Mouse (Mus musculus): ENCODE measurements around the gene Ric1. TPM values are rescaled to one million over a fixed set of nuclear protein-coding genes. Genes with fewer than 3 reads are reported as not detected.
"Not testable (repeated sequence)": the region's sequence is repeated elsewhere in the genome, so short reads cannot be mapped to it uniquely, and the experiment has no call there.

Ric1 gene
- polyA plus RNA-seq, 2 experiments from 2014 or later = 8.6 to 13.1 TPM

DNA sequence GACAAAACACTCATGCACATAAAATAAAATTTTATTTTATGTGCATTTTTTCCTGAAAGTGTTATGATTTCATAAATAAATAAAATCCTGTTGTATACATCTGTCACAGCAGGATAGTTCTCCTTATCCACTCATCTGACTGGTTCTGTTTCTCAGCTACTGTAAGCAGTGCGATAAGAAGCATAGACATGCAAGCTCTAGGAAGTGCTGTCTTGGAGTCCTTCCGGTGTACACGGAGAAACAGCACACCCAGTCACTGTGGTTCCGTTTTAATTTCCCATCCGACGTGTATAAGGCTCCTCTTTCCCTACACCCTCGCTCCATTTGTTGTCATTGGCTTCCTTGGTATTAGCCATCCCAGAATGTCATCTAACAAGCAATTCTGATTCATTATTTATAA is 24.2 kb upstream of the Ric1 start:
- ATAC-seq = no peak

DNA sequence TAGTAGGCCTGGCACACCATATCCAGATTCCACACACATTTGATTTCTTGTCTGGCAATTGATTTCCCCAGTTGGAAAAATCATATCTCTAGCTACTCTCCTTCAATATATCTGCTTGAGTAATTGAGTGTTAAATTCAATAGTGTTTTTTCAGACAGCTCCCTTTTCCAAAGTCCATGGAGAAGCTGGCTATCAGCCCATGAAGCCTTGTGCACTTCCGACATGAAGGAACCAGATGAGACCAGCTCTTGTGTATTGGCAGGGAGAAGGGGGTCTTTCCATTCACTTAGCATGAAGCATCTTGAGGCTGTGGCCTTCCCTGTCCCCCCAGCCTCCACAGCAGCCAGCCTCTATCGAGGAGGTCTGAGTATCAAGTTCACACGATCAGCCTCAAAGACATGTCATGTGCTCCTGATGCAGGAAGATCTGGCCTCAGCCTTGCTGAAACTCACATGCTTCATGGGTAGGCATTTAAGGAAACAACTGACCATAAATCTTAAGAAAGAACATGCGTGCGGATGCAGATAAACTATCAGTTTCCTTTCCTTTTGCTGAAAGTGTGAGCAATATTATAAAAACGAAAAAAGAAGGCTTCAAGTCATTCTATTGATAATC is 23.1 kb upstream of the Ric1 start:
- no peak for ATAC-seq

DNA sequence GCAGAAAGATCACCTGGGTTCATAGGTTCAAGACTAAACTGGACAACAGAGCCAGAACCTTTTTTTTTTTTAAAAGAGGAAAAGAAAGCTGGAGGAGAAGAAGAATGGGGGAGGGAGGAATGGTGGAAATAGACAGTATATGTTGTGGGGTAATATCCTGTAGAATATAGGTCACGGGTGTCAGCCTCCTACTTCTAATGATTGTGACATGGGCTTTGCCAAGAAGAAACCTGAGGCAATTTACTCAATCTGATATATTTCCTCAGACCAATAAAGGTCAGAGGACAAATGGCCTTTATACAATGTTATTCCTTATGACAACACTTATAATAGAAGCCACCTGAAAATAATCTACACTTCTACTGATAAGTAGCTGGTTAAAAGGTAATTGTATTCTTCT is 21.7 kb upstream of the Ric1 start:
- ATAC-seq = no peak

GRCm38 (mm10) chr19:29501106-29501505 is 21.0 kb upstream of the Ric1 start:
- ATAC-seq = peak; percentile 69

DNA sequence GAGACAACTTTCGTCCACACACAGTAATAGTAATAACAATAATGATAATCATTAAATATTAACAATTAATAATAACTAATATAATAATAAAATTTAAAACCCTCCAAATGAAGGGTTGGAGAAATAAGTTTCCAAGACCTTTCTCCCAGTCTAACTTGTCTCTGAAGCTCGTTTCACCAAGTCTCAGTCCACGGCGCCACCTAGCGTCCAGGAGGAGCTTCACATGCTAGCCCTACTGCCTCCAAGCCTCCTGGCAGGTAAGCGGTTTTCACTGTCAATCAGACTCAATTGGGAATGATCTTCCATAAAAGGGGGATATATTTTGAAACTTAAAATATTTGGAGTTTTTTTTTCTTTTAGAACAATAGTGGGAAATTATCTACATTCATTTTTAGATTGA is 20.6 kb upstream of the Ric1 start:
- ATAC-seq = peak; percentile 80

GRCm38 (mm10) chr19:29504131-29504530 is 18.0 kb upstream of the Ric1 start:
- ATAC-seq = no peak

- no peak for ATAC-seq
These were observed 16.5 kb upstream of the Ric1 start for GRCm38 (mm10) chr19:29505617-29506016.

GRCm38 (mm10) chr19:29508208-29508607 is 13.9 kb upstream of the Ric1 start:
- ATAC-seq = no peak

DNA sequence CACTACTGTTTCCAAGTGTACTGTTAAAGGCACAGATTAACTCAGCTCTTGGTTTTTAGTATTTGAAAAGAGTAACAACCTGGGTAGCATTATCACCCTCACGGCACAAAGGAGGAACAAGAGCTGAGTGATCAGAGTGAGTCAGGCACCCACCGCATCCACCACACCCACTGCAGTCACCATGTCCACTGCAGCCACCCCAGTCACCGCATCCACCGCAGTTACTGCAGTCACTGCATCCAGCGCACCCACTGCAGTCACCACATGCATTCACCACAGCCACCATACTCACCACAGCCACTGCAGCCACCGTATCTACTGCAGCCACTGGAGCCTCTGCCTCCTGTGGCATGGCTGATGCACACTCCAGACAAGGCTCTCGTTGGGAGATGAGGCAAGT is 12.2 kb upstream of the Ric1 start:
- ATAC-seq = no peak

DNA sequence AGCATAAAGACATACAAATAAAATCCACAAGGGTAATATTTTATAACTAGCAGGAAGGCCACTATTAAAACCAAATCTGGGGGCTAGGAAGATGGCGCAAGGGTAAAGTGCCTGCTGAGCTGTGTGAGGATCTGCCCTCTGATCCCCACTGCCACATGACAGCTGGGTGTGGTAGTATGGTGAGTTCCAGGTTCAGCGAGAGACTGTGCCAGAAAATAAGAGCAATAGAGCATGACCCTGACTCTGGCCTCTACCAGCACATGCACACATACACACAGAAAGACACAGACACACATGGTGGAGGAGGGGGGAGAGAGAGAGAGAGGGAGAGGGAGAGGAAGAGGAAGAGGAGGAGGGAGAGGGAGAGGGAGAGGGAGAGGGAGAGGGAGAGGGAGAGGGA is 10.3 kb upstream of the Ric1 start:
- no peak for ATAC-seq

- no peak for ATAC-seq
These were observed 8.8 kb upstream of the Ric1 start for GRCm38 (mm10) chr19:29513111-29513766.

- ATAC-seq = no peak
These were observed 8.0 kb upstream of the Ric1 start for GRCm38 (mm10) chr19:29514130-29514529.

- no peak for ATAC-seq
These were observed 6.7 kb upstream of the Ric1 start for GRCm38 (mm10) chr19:29515386-29515785.

- ATAC-seq = no peak
These were observed 6.1 kb upstream of the Ric1 start for GRCm38 (mm10) chr19:29515991-29516390.

DNA sequence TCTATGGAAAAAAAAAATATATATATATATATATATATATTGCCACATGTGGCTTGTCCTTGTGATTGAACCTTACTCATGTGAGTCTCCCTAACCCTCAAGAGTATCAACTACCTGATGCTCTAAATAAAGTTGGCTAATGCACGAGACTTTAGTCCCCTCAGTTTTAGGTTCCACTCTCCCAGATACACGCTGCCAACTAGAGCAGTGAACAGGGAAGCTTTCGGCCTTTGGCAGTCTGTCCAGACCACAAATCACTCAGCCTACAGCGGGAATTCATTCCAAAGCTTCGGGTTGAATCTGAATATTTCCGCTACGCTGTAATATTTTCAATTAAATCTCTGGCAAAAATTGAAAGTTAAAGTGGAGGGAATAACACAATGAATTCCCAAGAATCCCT is 3.7 kb upstream of the Ric1 start:
- ATAC-seq = no peak

- ATAC-seq = no peak
These were observed 3.2 kb upstream of the Ric1 start for GRCm38 (mm10) chr19:29518922-29519321.

- ATAC-seq = no peak
These were observed 1.0 kb upstream of the Ric1 start for GRCm38 (mm10) chr19:29520996-29521560.

GRCm38 (mm10) chr19:29522445-29523229 is 555 bp downstream of the Ric1 start:
- ATAC-seq = peak; percentile 29

- ATAC-seq = no peak
These were observed 1.1 kb downstream of the Ric1 start for GRCm38 (mm10) chr19:29523230-29523582.

DNA sequence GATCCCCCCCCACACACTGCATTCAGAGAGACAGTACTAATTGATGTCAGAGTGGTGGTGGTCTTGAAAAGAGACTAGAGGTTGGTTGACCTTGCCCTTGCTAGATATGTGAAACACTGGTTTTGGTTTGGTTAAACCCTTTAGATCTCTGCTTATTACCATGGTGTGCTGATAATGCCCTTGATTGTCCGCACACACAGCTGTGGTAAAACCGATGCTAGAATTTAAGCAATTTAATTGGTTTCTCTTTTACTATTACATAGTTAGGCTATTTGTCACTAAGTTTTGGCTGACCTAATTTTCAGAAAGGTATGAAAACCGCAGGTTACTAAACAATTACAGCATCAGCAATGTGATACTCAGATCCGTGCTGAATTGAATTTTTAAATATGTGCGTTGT is 1.6 kb downstream of the Ric1 start:
- peak; percentile 41 for ATAC-seq

DNA sequence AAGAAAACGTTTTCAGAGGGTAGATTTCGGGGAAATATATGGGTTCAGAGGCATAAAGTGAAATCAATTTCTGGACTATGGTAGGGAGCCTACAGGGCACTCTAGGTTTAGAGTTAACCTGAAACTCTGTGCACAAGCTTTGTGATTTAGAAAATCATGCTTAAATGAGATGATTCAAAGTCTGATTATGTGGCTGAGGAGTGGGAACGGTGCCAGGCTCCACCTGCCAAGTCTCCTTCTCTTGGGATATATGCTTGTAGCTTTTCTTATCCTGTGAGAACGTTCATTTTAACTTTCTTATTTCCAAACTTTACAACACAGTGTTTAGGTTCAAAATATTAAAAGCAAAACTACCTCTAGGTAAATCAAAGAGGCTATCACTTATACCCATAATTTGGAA is 2.5 kb downstream of the Ric1 start:
- no peak for ATAC-seq

DNA sequence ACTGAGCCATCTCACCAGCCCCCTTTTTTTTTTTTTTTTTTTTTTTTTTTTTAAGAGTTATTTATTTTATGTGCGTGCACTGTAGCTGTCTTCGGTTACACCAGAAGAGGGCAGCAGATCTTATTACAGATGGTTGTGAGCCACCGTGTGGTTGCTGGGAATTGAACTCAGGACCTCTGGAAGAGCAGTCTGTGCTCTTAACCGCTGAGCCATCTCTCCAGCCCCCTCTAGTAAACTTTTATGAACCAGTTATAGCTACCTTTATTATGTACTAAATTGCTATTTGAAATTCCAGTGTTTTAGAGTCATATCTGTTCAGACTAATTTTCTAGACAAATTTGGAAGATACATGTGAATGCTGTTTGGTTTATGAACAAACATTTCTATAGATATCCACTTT is 3.5 kb downstream of the Ric1 start:
- ATAC-seq = not testable (repeated sequence)

- ATAC-seq = no peak
These were observed 4.8 kb downstream of the Ric1 start for GRCm38 (mm10) chr19:29526837-29527236.

DNA sequence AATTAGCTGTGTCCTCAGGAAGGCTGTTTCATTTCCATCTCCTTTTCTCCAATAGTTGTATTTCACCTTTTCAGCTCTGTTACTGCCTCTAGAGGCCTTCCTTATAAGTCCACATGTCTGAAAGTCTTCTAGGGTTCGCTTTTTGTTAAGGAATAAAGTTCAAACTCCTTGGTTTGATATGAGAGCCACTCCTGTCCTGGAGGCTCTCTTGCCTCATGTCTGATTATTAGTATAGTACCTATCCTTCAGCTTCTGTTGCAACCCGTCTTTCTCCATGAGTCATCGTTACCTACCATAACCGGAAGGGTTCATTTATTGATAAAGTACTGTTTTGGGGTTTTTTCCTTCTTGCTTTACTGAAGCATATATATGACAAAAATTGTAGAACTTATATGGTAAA is 5.2 kb downstream of the Ric1 start:
- ATAC-seq = no peak

Data from activated CD4-positive, CD25-positive, alpha-beta regulatory T cell, adult 4 months (primary cell).